Mouse (Mus musculus): ENCODE measurements around the gene Mapkapk3. TPM values are rescaled to one million over a fixed set of nuclear protein-coding genes. Genes with fewer than 3 reads are reported as not detected.

Gene Mapkapk3
- polyA plus RNA-seq, 1 experiment from 2014 or later: 1.8 TPM

DNA sequence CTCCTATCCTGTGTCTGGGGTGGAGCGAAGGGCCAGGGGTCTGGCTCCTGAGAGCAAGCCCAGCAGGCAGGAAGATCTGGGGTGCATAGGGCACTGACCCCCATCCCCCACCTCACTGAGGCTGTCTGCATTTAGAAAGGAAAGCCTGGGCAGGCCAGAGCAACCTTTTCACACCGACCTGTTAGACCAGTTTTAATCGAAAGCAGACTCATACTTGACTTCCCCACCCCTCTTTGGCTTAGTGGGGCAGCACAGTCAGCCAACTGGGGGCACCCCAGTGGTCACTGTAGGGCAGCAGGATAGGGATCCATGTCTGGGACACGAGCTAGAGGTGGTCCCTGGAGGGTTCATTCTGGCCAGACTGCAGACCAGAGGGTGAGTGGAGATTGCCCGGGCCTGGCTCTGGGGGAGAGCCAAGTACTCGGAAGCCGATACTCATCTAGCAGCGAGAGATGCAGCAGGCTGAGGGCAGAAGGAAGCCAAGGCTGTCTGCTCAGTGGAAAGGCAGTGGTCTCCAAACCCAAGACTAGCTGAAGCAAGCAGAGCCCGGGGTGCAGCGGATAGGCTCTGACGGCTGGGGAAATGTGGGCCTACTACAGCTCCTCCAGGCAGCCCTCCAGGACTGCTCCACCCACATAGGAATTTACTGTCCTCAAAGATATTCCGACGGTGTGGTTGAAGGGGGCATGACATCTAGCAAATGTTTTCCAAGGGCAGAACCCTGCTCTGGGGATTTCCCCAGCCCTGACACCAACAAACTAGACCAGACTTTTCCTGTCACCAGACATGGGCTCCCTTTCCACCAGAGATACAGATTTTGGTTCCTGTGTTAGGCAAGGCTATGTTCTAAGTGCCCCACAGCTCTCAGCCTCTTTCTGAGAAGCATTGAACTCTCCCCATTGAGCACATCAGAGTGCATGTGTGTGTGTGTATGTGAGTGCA, 16.2 kb upstream of the Mapkapk3 start:
- no peak overlapping the region for H3K4me3 ChIP-seq
- H3K9me3 ChIP-seq: no peaks in the 10 kb centered on the region
- no peak for ATAC-seq (replicated peaks)
- H3K27me3 ChIP-seq: no peaks in the 10 kb centered on the region
- H3K4me2 ChIP-seq (replicated peaks): no peak overlapping the region
- no peak overlapping the region for H3K9ac ChIP-seq (replicated peaks)
- H3K4me1 ChIP-seq: no peaks in the 10 kb centered on the region
- WGBS: 71% methylated on average over 13 of the region's 13 CpGs
- H3K36me3 ChIP-seq: peaks cover 5% of the 10 kb centered on the region; the same call in 1 of the 2 replicates
- H3K27ac ChIP-seq (replicated peaks): no peak overlapping the region

DNA sequence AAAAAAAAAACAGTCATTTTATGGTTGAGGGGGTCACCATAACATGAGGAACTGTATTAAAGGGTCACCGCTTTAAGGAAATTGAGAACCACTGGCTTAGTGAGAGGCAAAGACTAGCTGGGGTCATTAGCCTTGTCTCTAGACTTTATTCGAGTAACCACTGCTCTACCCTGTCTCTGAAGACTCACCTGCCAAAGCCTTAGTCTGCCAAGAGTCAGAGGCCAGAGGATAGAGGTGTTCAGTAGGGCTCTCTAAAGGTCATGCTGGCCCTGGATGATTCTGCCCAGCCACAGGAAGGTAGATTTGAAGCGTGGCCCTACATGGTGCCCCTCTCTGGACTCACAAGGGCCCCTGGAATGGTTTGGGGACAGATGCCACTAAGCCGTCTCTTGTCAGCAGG, 15.3 kb upstream of the Mapkapk3 start:
- 84% methylated on average over 4 of the region's 4 CpGs for WGBS
- ATAC-seq (replicated peaks): no peak
- Histone ChIP-seq H3K36me3 (peaks cover 10% of the 10 kb centered on the region; the same call in 1 of the 2 replicates), H3K4me3 (no peak overlapping the region), H3K27ac (replicated peaks) (no peak overlapping the region), H3K4me1 (no peaks in the 10 kb centered on the region), H3K27me3 (no peaks in the 10 kb centered on the region), H3K4me2 (replicated peaks) (no peak overlapping the region), H3K9ac (replicated peaks) (no peak overlapping the region), H3K9me3 (no peaks in the 10 kb centered on the region)

DNA sequence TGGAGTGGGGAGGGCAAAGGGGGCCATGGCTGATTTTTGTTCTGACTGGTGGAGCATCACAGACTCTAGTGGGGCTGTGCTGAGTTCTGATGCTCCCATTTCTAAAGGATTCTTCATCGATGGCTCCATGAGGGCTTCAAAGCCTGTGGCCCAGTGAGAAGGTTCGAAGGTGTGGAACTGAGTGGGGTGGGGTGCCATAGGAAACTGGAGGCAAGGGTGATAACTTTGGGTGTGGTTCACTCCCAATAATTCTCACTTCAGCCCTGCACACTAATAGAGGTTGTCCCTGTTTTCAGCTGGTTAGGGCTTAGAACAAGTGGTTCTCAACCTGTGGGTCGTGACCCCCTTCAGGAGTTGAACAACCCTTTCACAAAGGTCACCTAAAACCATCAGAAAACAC, 14.7 kb upstream of the Mapkapk3 start:
- no peaks in the 10 kb centered on the region for H3K9me3 ChIP-seq
- H3K4me2 ChIP-seq (replicated peaks): no peak overlapping the region
- H3K4me3 ChIP-seq: no peak overlapping the region
- no peaks in the 10 kb centered on the region for H3K4me1 ChIP-seq
- H3K27ac ChIP-seq (replicated peaks): no peak overlapping the region
- no peaks in the 10 kb centered on the region for H3K27me3 ChIP-seq
- peaks cover 10% of the 10 kb centered on the region; the same call in 1 of the 2 replicates for H3K36me3 ChIP-seq
- no peak for ATAC-seq (replicated peaks)
- no peak overlapping the region for H3K9ac ChIP-seq (replicated peaks)
- 93% methylated on average over 3 of the region's 3 CpGs for whole genome bisulfite sequencing

DNA sequence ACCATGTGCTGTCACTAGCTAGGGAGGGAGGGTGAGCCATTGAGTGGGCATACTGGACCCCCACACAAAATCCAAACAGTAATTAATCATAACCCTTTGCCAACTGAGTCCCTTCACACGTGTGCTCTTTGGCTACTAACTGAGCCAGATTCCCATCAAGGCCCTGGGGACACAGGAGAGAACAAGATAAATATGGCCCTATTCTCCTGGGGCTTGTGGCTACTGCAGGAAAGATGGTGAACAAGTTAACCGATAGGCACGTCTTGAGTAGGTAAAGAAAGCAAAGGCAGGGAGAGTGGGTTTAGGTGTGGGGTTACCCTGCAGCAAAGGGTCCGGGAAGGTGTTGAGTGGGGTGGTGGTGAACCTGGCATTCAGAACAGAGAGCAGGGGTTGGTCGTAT, 14.2 kb upstream of the Mapkapk3 start:
- Histone ChIP-seq H3K4me3 (no peak overlapping the region), H3K4me2 (replicated peaks) (no peak overlapping the region), H3K4me1 (peaks cover 1% of the 10 kb centered on the region; the same call in 1 of the 2 replicates), H3K36me3 (peaks cover 10% of the 10 kb centered on the region; the same call in 1 of the 2 replicates), H3K9ac (replicated peaks) (no peak overlapping the region), H3K9me3 (no peaks in the 10 kb centered on the region), H3K27ac (replicated peaks) (no peak overlapping the region), H3K27me3 (no peaks in the 10 kb centered on the region)
- WGBS: 87% methylated on average over 5 of the region's 5 CpGs
- no peak for ATAC-seq (replicated peaks)

DNA sequence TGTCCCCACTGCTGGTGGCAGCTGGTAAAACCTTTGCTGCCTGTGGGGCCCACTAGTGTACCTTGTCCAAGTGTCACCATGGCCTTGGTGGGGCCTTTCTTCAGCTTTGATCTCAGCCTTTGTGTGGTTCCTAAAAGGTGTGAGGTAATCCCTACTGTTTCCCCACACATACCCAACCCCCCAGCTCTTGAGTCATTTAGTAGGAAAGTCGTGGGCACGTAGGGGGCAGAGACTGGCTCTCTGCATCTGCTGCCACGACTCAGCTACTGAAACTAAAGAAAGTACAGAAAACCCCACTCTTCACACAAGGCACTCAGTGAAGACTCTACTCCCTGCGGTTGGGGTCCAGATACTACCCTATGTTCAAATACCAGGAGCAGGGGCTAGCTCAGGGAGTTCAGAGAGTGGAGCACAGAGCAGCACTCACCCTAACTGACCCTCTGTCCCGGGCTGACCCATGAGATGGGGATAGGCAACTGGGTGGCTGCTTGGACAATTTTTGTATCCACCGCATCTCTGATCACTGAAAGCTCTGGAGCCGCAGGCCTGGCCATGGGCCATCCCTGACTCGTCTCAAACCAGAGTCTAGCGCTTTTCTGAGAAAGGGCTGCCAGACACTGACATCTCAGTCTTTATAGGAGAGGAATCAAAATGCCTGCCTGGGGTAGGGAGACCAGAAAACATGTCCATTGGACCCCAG, 13.6 kb upstream of the Mapkapk3 start:
- peaks cover 7% of the 10 kb centered on the region for H3K4me1 ChIP-seq
- peaks cover 10% of the 10 kb centered on the region; the same call in 1 of the 2 replicates for H3K36me3 ChIP-seq
- H3K4me3 ChIP-seq: no peak overlapping the region
- WGBS: 81% methylated on average over 9 of the region's 9 CpGs
- H3K27ac ChIP-seq (replicated peaks): no peak overlapping the region
- H3K9me3 ChIP-seq: no peaks in the 10 kb centered on the region
- no peak for ATAC-seq (replicated peaks)
- H3K4me2 ChIP-seq (replicated peaks): no peak overlapping the region
- H3K9ac ChIP-seq (replicated peaks): no peak overlapping the region
- no peaks in the 10 kb centered on the region for H3K27me3 ChIP-seq

DNA sequence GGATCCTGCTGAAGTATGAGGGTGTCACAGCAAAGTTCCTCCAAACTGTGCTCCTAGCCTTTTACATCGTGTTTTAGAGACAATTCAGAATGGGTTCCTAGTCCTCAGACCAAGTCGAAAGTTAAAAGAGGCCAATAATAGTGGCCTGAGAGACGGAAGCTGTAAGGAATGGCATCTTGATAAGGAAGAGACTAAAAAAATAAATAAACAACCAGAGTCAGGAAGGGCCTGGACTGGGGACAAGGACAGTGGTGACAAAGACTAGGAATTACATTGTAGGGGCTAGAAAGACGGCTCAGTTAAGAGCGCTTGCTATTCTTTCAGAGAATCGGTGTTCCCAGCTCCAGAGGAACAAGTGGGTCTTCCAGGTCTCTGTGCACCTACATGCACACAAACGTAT, 12.9 kb upstream of the Mapkapk3 start:
- no peak overlapping the region for H3K4me2 ChIP-seq (replicated peaks)
- H3K4me3 ChIP-seq: no peak overlapping the region
- no peaks in the 10 kb centered on the region for H3K27me3 ChIP-seq
- no peak overlapping the region for H3K27ac ChIP-seq (replicated peaks)
- peaks cover 10% of the 10 kb centered on the region; the same call in 1 of the 2 replicates for H3K36me3 ChIP-seq
- 89% methylated on average over 7 of the region's 7 CpGs for WGBS
- no peaks in the 10 kb centered on the region for H3K9me3 ChIP-seq
- no peak overlapping the region for H3K9ac ChIP-seq (replicated peaks)
- peaks cover 13% of the 10 kb centered on the region for H3K4me1 ChIP-seq
- ATAC-seq (replicated peaks): no peak

DNA sequence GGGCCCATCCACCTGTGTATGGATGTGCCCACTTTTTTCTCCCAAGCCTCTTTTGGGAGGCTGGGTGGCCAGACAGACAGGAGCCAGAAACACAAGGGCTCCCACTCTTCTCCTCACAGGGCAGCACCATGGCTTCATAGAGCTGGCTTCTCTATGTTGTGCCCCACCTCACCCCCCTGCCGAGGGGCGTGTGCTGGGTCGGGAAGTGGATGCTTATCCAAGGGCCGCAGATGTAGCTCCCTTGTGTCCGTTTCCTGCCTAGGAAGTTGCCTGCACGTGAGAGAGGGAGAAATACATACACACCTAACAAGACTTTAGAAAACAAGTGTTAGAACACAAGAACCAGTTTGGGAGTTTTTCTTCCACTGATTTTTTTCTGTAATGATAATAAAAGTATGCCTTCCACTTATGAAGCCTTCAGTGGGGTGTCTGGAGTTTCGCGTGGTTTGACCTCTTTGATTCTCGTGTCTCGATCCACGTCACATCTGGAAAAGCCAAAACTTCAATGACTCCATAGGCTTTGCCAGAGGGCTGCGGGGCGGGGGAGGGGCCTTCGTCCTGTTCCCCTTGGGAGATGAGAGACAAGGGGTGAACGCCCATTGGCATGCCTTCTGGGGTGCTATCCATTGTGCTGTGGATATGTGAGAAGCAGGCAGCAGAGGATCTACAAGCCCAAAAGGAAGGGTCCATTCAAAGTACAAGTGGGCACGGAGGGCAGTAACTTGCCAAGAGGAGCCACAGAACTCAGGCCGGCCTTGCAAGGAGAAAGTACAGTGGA, 12.1 kb upstream of the Mapkapk3 start:
- no peak overlapping the region for H3K4me2 ChIP-seq (replicated peaks)
- H3K9me3 ChIP-seq: no peaks in the 10 kb centered on the region
- no peak overlapping the region for H3K4me3 ChIP-seq
- H3K27me3 ChIP-seq: no peaks in the 10 kb centered on the region
- peaks cover 19% of the 10 kb centered on the region for H3K4me1 ChIP-seq
- no peak overlapping the region for H3K9ac ChIP-seq (replicated peaks)
- H3K27ac ChIP-seq (replicated peaks): no peak overlapping the region
- ATAC-seq (replicated peaks): no peak
- peaks cover 10% of the 10 kb centered on the region; the same call in 1 of the 2 replicates for H3K36me3 ChIP-seq
- 90% methylated on average over 17 of the region's 17 CpGs for WGBS

DNA sequence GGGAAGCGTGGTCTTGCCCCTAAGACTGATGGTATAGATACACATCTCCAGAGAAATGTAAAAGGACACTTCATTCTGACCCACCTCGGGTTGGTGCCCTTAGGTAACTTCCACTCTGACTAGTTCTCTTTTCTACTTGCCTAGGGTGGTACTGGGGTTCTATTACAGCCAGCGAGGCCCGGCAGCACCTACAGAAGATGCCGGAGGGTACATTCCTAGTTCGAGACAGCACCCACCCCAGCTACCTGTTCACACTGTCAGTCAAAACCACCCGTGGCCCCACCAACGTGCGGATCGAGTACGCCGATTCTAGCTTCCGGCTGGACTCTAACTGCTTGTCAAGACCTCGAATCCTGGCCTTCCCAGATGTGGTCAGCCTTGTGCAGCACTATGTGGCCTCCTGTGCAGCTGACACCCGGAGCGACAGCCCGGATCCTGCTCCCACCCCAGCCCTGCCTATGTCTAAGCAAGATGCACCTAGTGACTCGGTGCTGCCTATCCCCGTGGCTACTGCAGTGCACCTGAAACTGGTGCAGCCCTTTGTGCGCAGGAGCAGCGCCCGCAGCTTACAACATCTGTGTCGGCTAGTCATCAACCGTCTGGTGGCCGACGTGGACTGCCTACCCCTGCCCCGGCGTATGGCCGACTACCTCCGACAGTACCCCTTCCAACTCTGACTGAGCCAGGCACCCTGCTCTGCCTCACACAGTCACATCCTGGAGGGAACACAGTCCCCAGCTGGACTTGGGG, 10.7 kb upstream of the Mapkapk3 start:
- H3K4me3 ChIP-seq: no peak overlapping the region
- no peaks in the 10 kb centered on the region for H3K9me3 ChIP-seq
- no peak for ATAC-seq (replicated peaks)
- peaks cover 10% of the 10 kb centered on the region; the same call in 1 of the 2 replicates for H3K36me3 ChIP-seq
- H3K27ac ChIP-seq (replicated peaks): no peak overlapping the region
- H3K4me2 ChIP-seq (replicated peaks): no peak overlapping the region
- 95% methylated on average over 30 of the region's 30 CpGs for WGBS
- H3K4me1 ChIP-seq: peaks cover 22% of the 10 kb centered on the region
- H3K9ac ChIP-seq (replicated peaks): no peak overlapping the region
- H3K27me3 ChIP-seq: no peaks in the 10 kb centered on the region

DNA sequence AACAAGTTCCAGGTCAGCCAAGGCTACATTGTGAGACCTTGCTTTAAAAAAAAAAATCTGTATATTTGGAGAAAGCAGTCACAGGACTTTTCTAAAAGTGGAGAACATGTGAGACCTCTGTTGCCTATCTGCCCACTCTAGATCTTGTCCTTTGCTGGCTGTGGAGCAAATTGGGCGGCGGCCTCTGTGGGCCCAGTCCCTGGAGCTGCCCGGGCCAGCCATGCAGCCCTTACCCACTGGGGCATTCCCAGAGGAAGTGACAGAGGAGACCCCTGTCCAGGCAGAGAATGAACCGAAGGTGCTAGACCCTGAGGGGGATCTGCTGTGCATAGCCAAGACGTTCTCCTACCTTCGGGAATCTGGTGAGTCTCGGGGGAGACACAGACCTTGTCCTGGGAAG, 10.1 kb upstream of the Mapkapk3 start:
- no peak for ATAC-seq (replicated peaks)
- Histone ChIP-seq H3K4me1 (peaks cover 22% of the 10 kb centered on the region), H3K4me3 (no peak overlapping the region), H3K9me3 (no peaks in the 10 kb centered on the region), H3K9ac (replicated peaks) (no peak overlapping the region), H3K36me3 (peaks cover 10% of the 10 kb centered on the region; the same call in 1 of the 2 replicates), H3K27me3 (no peaks in the 10 kb centered on the region), H3K27ac (replicated peaks) (no peak overlapping the region), H3K4me2 (replicated peaks) (no peak overlapping the region)
- 92% methylated on average over 7 of the region's 7 CpGs for WGBS

DNA sequence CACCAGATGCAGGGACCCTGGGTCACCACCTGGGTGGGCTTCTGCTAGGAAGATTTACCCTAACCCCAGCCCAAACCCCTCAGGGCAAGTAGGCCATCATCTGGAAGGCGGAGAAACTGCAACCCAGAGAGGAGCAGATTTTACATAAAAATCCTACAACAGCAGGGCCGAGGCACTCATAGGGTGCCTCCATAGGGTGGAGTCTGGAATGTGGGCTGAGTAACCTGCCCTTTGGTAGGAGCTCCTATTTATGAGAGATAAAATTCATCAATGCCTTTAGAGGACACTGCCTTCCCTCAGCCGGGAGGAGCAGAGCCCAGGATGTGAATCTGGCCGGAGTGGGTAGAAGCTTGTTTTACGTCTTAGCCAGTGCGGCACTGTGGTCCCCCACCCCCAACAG, 9.2 kb upstream of the Mapkapk3 start:
- ATAC-seq (replicated peaks): no peak
- Histone ChIP-seq H3K4me3 (no peak overlapping the region), H3K9ac (replicated peaks) (no peak overlapping the region), H3K4me1 (peaks cover 22% of the 10 kb centered on the region), H3K27me3 (no peaks in the 10 kb centered on the region), H3K36me3 (peaks cover 10% of the 10 kb centered on the region; the same call in 1 of the 2 replicates), H3K27ac (replicated peaks) (no peak overlapping the region), H3K4me2 (replicated peaks) (no peak overlapping the region), H3K9me3 (no peaks in the 10 kb centered on the region)
- WGBS: 91% methylated on average over 6 of the region's 6 CpGs

DNA sequence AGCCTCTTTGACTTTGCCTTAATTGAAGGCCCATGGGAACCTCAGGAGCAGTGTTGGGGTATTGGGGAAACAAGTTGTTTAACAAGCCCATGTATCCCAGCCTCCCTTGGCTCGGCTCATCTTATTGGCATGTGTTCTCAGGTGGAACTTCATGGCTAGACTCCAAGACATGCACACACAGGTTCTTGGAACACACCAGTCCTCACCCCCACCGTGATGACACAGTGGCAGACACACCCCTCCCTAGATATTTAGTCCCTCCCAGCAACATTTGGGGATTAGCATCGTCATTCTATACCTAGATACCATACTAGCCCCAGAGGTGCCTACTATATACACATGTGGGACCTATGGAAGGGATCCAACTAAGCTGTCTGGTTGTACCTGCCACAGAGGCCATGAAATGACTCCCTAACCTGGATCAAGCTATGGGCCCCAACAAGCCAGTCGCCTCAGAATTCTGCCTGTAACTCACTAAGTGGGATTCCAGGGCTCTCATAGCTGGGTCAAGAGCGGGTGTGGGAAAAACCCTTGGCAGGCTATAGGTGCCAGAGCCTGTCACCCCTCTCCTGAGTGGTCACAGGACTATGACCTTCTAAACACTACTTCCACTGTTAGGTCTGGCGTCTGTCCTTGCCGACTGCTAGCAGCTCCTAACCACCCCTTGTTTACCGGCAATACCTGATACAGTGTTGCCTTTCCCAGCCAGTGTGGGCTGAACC, 8.5 kb upstream of the Mapkapk3 start:
- H3K4me1 ChIP-seq: peaks cover 22% of the 10 kb centered on the region
- ATAC-seq (replicated peaks): no peak
- WGBS: 81% methylated on average over 8 of the region's 8 CpGs
- H3K27me3 ChIP-seq: no peaks in the 10 kb centered on the region
- H3K4me2 ChIP-seq (replicated peaks): peak overlapping the region; percentile 80
- peaks cover 10% of the 10 kb centered on the region; the same call in 1 of the 2 replicates for H3K36me3 ChIP-seq
- no peak overlapping the region for H3K9ac ChIP-seq (replicated peaks)
- H3K27ac ChIP-seq (replicated peaks): no peak overlapping the region
- no peak overlapping the region for H3K4me3 ChIP-seq
- no peaks in the 10 kb centered on the region for H3K9me3 ChIP-seq
